ENCODE assay signal across 15 mouse cellular contexts in genomic region chr9:102732326-102732865, GRCm38 (mm10). TPM values are rescaled to one million over a fixed set of nuclear protein-coding genes. Genes with fewer than 3 reads are reported as not detected.
DNase-seq lines count a peak whose midpoint lies in the region; ATAC-seq and TF ChIP-seq lines count a peak whose summit lies in the region.
"Had no signal": no experiment of that assay in that cellular context is flagged by ENCODE, and none has a peak within 500 bp of the region (broad histone marks: within the 10 kb centered on the region; RNA-seq: fewer than 3 reads in every experiment).

No protein-coding gene starts in this region.

- no peaks in the 10 kb centered on the region for H3K27me3 ChIP-seq in kidney, postnatal 0 days (ENCODE audit: insufficient read depth, low read length)
- no peaks in the 10 kb centered on the region for H3K27me3 ChIP-seq in midbrain, embryonic 11.5 days (ENCODE audit: control insufficient read depth, insufficient read depth, low read length)
- no peaks in the 10 kb centered on the region for H3K27me3 ChIP-seq in midbrain, embryonic 10.5 days (ENCODE audit: low read depth, poor library complexity, severe bottlenecking)
- H3K27me3 ChIP-seq in stomach, embryonic 15.5 days (replicated peaks), result no peaks in the 10 kb centered on the region

- peak overlapping the region; percentile 66; the same call in 1 of the 2 replicates for H3K27ac ChIP-seq in kidney, postnatal 0 days
- no peak overlapping the region for H3K27ac ChIP-seq in midbrain, embryonic 11.5 days (ENCODE audit: low read depth, low read length)
- no peak overlapping the region for H3K27ac ChIP-seq in midbrain, embryonic 10.5 days (replicated peaks)
- H3K27ac ChIP-seq in stomach, embryonic 15.5 days, result peak overlapping the region; percentile 12; the same call in 1 of the 2 replicates

- peak; percentile 91 for DNase-seq in heart, adult 11 months
- DNase-seq in heart, postnatal 25 days (ENCODE audit: low spot score), result no peak
- no peak for DNase-seq in kidney, postnatal 0 days (ENCODE audit: low spot score)
- no peak for DNase-seq in kidney, postnatal 4 days
- DNase-seq in midbrain, embryonic 11.5 days (ENCODE audit: low spot score, missing footprints), result peak; percentile 83
- DNase-seq in midbrain, embryonic 10.5 days (ENCODE audit: low spot score), result no peak
- no peak for DNase-seq in left cerebral cortex, adult 11 months (ENCODE audit: low spot score)
- DNase-seq: adrenal gland, postnatal 14 days; cerebellum, postnatal 10 days; forebrain, postnatal 0 days; gastrocnemius, postnatal 25 days; liver had no signal

- H3K4me1 ChIP-seq in kidney, postnatal 0 days (replicated peaks; ENCODE audit: insufficient read depth, low read length), result peaks cover 21% of the 10 kb centered on the region
- H3K4me1 ChIP-seq in midbrain, embryonic 11.5 days (ENCODE audit: control insufficient read depth, insufficient read depth, low read length), result no peaks in the 10 kb centered on the region; the same call in 1 of the 2 replicates
- H3K4me1 ChIP-seq in midbrain, embryonic 10.5 days, result peaks cover 28% of the 10 kb centered on the region
- peaks cover 13% of the 10 kb centered on the region; the same call in 1 of the 2 replicates for H3K4me1 ChIP-seq in stomach, embryonic 15.5 days

- no peak for ATAC-seq in kidney, postnatal 0 days (replicated peaks; ENCODE audit: low FRiP score, low read depth)
- ATAC-seq in midbrain, embryonic 11.5 days (ENCODE audit: low FRiP score), result no peak
- ATAC-seq in stomach, embryonic 15.5 days (ENCODE audit: insufficient read depth, low FRiP score, low read depth), result no peak
- ATAC-seq: forebrain, postnatal 0 days; inflammation-experienced regulatory T-cells, adult 6 months had no signal

- intact Hi-C loops in heart, postnatal 25 days (cut with DNase I), result no loop called here

- H3K4me2 ChIP-seq in kidney, postnatal 0 days (ENCODE audit: low read length), result no peak overlapping the region
- H3K4me2 ChIP-seq in midbrain, embryonic 11.5 days, result no peak overlapping the region
- H3K4me2 ChIP-seq in stomach, embryonic 15.5 days, result no peak overlapping the region

- no peak for TF ChIP-seq CTCF in kidney, postnatal 0 days (IDR thresholded peaks at IDR 0.05; ENCODE audit: low read depth)

- 74% methylated on average over 5 of the region's 5 CpGs for WGBS in kidney, postnatal 0 days
- 72% methylated on average over 5 of the region's 5 CpGs for WGBS in midbrain, embryonic 11.5 days
- 75% methylated on average over 5 of the region's 5 CpGs for WGBS in midbrain, embryonic 10.5 days
- WGBS in stomach, embryonic 15.5 days, result 66% methylated on average over 5 of the region's 5 CpGs

- no peak overlapping the region for H3K9ac ChIP-seq in kidney, postnatal 0 days (ENCODE audit: low read depth, low read length)
- no peak overlapping the region for H3K9ac ChIP-seq in midbrain, embryonic 11.5 days (ENCODE audit: low read length)
- H3K9ac ChIP-seq in stomach, embryonic 15.5 days, result no peak overlapping the region
- H3K9ac ChIP-seq: forebrain, postnatal 0 days had no signal

- H3K9me3 ChIP-seq in kidney, postnatal 0 days (replicated peaks; ENCODE audit: low read length), result no peaks in the 10 kb centered on the region
- H3K9me3 ChIP-seq in midbrain, embryonic 11.5 days (ENCODE audit: control insufficient read depth, low read length), result no peaks in the 10 kb centered on the region
- no peaks in the 10 kb centered on the region for H3K9me3 ChIP-seq in midbrain, embryonic 10.5 days (replicated peaks)
- no peaks in the 10 kb centered on the region for H3K9me3 ChIP-seq in stomach, embryonic 15.5 days

- H3K4me3 ChIP-seq in kidney, postnatal 0 days (replicated peaks; ENCODE audit: low read depth, low read length), result no peak overlapping the region
- no peak overlapping the region for H3K4me3 ChIP-seq in midbrain, embryonic 11.5 days (ENCODE audit: low read depth, low read length)
- H3K4me3 ChIP-seq in midbrain, embryonic 10.5 days, result no peak overlapping the region
- H3K4me3 ChIP-seq in stomach, embryonic 15.5 days (replicated peaks), result no peak overlapping the region

- peaks cover 61% of the 10 kb centered on the region for H3K36me3 ChIP-seq in kidney, postnatal 0 days (ENCODE audit: insufficient read depth, low read length)
- H3K36me3 ChIP-seq in midbrain, embryonic 11.5 days (ENCODE audit: control insufficient read depth, insufficient read depth, low read length), result peaks cover 50% of the 10 kb centered on the region
- H3K36me3 ChIP-seq in midbrain, embryonic 10.5 days, result peaks cover 72% of the 10 kb centered on the region
- H3K36me3 ChIP-seq in stomach, embryonic 15.5 days, result peaks cover 53% of the 10 kb centered on the region

RNA-seq across cellular contexts. Expression of gene Amotl2, which starts 15.9 kb away (rescaled TPM):
- total RNA-seq in heart, postnatal 25 days (2021), result 10 to 100 TPM; 56.4 to 59.5 TPM
- 40.8 and 44.3 TPM in 2 replicates for polyA plus RNA-seq in kidney, postnatal 0 days (2015; fragmentation: Nextera tagmentation; extraction: Ambion mirVana)
- polyA plus RNA-seq in midbrain, embryonic 11.5 days (2014; fragmentation: Nextera tagmentation; extraction: Ambion mirVana), result 47.0 and 58.0 TPM in 2 replicates
- polyA plus RNA-seq in midbrain, embryonic 10.5 days (2016; fragmentation: Nextera tagmentation; extraction: Ambion mirVana), result 60.3 and 71.1 TPM in 2 replicates
- 35.3 and 37.7 TPM in 2 replicates for polyA plus RNA-seq in stomach, embryonic 15.5 days (2015; fragmentation: Nextera tagmentation; extraction: Ambion mirVana)
- total RNA-seq: MEL had no signal

Comparison
In these comparisons a context has a peak if more than half of its experiments do, and no peak if none do; other contexts are left out.
1. DNase-seq: peak in heart, adult 11 months (single experiment) and midbrain, embryonic 11.5 days (single experiment); none in heart, postnatal 25 days (single experiment), kidney, postnatal 0 days (single experiment), kidney, postnatal 4 days (0 of 2), midbrain, embryonic 10.5 days (single experiment) and left cerebral cortex, adult 11 months (single experiment).
2. H3K27ac ChIP-seq: peak in kidney, postnatal 0 days (single experiment) and stomach, embryonic 15.5 days (single experiment); none in midbrain, embryonic 11.5 days (single experiment) and midbrain, embryonic 10.5 days (single experiment).